Mouse (Mus musculus): ENCODE measurements around the gene Ptpn1. TPM values are rescaled to one million over a fixed set of nuclear protein-coding genes. Genes with fewer than 3 reads are reported as not detected.
A peak's percentile ranks its signal among the peaks of the same experiment; 100 is the strongest.

Ptpn1 gene
- polyA plus RNA-seq, 1 experiment from 2014 or later, result 102 TPM

DNA sequence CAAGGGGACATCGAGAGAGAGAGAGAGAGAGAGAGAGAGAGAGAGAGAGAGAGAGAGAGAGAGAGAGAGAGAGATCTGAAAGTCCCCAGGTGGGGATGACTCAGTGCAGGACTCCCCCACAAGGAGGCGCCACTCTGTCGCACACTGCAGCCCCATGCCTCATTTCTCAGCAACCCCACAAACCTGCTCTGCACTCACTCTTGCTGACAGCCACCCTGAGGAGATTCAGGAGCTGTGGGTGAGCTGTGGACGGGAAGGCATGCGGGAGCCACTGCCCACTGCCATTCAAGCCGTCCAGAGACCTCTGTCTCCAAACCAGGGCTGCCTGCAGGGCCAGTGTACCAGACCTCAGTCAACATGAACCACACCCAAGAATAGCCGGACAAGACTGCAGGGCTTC, 54.9 kb downstream of the Ptpn1 start:
- H3K9ac ChIP-seq (replicated peaks), result no peak overlapping the region
- no peaks in the 10 kb centered on the region for H3K27me3 ChIP-seq
- no peaks in the 10 kb centered on the region for H3K9me3 ChIP-seq
- H3K27ac ChIP-seq, result no peak overlapping the region
- 36% methylated on average over 7 of the region's 7 CpGs for WGBS
- ATAC-seq, result no peak
- no peaks in the 10 kb centered on the region for H3K36me3 ChIP-seq
- H3K4me1 ChIP-seq (replicated peaks), result no peaks in the 10 kb centered on the region
- H3K4me2 ChIP-seq (replicated peaks), result no peak overlapping the region
- no peak overlapping the region for H3K4me3 ChIP-seq (replicated peaks)

DNA sequence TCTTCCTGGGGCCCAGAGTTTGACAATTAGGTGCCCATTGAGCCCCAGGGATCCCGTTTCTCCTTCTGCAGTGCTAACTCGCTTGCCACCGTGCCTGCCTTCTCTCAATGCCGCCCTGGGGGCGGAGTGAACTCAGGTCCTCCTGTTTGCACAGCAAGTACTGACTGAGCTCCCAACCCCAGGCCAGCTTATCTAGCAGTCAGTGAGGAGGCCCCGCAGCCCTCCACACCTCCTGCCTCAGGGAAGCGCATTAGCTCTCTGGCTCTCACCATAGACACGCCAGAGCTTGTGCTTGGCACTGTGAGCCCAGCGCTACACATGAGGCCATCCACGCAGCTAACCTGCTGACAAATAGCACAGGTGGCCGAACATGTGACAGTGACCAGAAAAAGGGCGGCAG, 55.8 kb downstream of the Ptpn1 start:
- H3K4me1 ChIP-seq (replicated peaks), result no peaks in the 10 kb centered on the region
- H3K4me3 ChIP-seq (replicated peaks), result no peak overlapping the region
- no peak overlapping the region for H3K4me2 ChIP-seq (replicated peaks)
- no peaks in the 10 kb centered on the region for H3K36me3 ChIP-seq
- no peaks in the 10 kb centered on the region for H3K27me3 ChIP-seq
- H3K9ac ChIP-seq (replicated peaks), result no peak overlapping the region
- no peaks in the 10 kb centered on the region for H3K9me3 ChIP-seq
- H3K27ac ChIP-seq, result no peak overlapping the region
- ATAC-seq, result no peak
- 77% methylated on average over 12 of the region's 12 CpGs for WGBS

DNA sequence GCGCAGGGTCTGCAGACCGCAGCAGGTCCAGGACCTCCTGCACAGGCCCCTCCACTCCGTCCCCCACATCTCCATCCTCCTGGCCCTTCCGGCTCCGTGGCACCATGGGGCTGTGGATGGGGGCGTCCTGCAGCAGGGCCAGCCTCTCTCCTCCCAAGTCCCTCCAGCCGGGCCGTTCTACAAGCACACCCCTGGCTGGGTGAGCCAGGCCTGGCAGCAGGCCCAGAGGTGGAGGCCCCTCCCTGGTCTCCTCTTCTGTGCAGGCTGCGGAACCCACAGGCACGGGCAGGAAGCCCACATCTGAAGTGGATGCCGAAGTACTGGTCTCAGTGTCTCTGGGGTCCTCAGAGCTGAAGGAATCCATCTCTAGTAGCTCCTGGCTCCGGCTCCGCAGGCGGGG, 57.5 kb downstream of the Ptpn1 start:
- H3K27ac ChIP-seq, result no peak overlapping the region
- ATAC-seq, result 0 out of 2 replicates have a peak, but pooled peaks have one; percentile 25
- H3K4me2 ChIP-seq (replicated peaks), result no peak overlapping the region
- no peaks in the 10 kb centered on the region for H3K36me3 ChIP-seq
- H3K27me3 ChIP-seq, result no peaks in the 10 kb centered on the region
- WGBS, result 68% methylated on average over 14 of the region's 14 CpGs
- no peak overlapping the region for H3K4me3 ChIP-seq (replicated peaks)
- no peak overlapping the region for H3K9ac ChIP-seq (replicated peaks)
- H3K9me3 ChIP-seq, result no peaks in the 10 kb centered on the region
- no peaks in the 10 kb centered on the region for H3K4me1 ChIP-seq (replicated peaks)

DNA sequence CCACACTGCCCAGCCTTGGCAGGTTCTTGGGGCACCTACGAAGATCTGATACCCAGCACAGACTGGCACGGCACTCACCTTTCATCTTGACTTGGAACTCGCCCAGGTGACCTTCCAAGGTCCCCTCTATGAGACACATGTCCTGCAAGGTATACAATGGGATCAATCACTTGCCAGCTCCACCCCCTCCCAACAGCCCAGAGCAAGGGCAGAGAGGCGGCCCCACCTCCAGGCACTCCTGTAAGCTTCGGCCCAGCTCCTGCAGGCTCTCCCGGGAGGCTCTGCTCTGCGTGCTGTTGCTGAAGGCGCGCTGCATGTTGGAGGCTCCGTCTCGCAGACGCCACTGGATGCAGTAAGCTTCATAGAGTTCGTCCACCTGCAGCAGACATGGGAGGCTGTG, 61.4 kb downstream of the Ptpn1 start:
- no peak overlapping the region for H3K9ac ChIP-seq (replicated peaks)
- no peak for ATAC-seq
- no peak overlapping the region for H3K27ac ChIP-seq
- H3K4me3 ChIP-seq (replicated peaks), result no peak overlapping the region
- no peaks in the 10 kb centered on the region for H3K4me1 ChIP-seq (replicated peaks)
- no peaks in the 10 kb centered on the region for H3K27me3 ChIP-seq
- no peaks in the 10 kb centered on the region for H3K36me3 ChIP-seq
- no peaks in the 10 kb centered on the region for H3K9me3 ChIP-seq
- H3K4me2 ChIP-seq (replicated peaks), result no peak overlapping the region
- WGBS, result 64% methylated on average over 13 of the region's 13 CpGs

DNA sequence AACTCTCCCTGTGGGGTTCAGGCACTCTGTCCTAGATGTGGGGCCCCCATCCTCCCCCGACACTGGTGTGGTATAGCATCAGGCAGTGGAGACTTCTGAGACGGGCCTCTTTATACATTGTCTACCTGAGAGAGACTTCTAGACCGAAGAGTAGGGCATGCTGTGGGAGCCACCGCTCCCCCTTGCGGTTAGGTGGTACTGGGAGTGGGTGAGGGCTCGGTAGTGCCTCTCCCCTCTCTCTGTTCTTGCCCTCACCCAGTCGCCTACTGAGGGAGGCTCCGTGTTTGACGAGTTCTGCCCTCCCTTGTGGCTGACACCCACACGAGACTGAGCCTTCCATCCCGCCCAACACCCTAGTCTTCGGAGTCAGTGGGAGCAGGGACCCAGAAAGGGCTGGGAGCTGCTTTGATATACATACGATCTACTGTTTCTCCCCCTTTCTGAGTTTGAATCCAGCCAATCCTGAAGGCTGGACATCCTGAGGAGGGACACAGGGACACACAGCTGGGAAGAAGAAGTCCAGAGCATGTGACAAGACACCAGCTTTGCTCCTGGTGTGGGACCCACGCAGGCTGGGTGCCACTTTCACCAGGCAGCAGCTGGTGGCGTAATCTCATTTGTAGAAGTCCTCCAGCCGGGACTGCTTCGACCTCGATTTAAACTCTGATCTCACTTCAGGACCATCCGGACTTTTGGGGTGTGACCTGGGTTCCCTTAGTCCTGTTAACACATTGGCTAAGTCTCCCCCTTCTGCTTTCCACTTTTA, 64.2 kb downstream of the Ptpn1 start:
- no peak overlapping the region for H3K27ac ChIP-seq
- H3K9me3 ChIP-seq, result peaks cover 7% of the 10 kb centered on the region; the same call in 1 of the 2 replicates
- no peaks in the 10 kb centered on the region for H3K36me3 ChIP-seq
- ATAC-seq, result no peak
- WGBS, result 66% methylated on average over 19 of the region's 19 CpGs
- H3K4me1 ChIP-seq (replicated peaks), result no peaks in the 10 kb centered on the region
- H3K4me2 ChIP-seq (replicated peaks), result no peak overlapping the region
- no peak overlapping the region for H3K4me3 ChIP-seq (replicated peaks)
- H3K27me3 ChIP-seq, result no peaks in the 10 kb centered on the region
- H3K9ac ChIP-seq (replicated peaks), result no peak overlapping the region

DNA sequence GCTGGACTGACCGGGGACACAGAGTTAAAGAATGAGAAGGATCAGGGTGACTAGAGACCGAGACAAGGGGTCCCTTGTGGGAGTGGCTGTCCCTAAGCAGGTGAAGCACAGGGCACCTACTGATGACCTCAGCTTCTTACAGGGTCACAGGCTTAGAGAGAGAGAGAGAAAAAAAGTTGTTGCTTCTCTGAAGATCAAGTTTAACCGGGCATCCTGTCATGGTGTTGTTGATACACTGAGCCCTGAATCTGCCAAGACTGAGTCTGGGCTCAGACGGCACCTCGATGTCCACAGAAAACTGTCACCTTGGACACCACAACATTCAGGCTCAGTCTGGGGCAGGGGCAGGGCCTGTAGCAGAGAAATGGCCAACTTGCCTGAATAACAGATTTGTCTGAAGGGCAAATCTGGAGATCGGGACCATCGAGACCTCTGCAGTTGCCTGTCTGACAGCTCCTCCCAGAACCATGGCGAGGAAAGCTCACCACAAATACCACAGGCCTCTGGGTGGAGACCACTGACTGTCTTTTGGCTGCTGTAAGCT, 64.9 kb downstream of the Ptpn1 start:
- Histone ChIP-seq H3K36me3 (no peaks in the 10 kb centered on the region), H3K4me1 (replicated peaks) (no peaks in the 10 kb centered on the region), H3K9ac (replicated peaks) (no peak overlapping the region), H3K4me3 (replicated peaks) (no peak overlapping the region), H3K27me3 (no peaks in the 10 kb centered on the region), H3K4me2 (replicated peaks) (no peak overlapping the region), H3K27ac (no peak overlapping the region), H3K9me3 (peaks cover 7% of the 10 kb centered on the region; the same call in 1 of the 2 replicates)
- 63% methylated on average over 8 of the region's 8 CpGs for WGBS
- ATAC-seq, result no peak

DNA sequence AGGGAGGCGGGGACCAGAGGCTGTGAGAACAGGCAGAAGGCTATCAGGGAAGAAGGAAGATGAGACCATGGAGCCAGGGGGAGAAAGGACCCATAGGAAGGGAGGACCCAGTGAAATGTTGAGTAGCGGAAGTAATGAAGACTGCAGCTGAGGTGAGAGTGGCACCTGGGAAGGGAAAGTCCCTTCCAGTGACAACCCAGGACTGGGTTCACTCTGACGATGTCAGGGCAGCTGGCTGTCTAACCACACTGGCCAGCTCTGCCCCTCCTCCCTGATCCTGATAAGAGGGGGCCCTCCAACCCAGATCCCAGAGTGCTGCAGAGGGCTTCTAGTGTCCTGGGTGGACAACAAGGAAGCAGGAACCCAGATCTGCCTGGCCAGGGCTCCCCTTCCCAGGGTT, 65.7 kb downstream of the Ptpn1 start:
- Histone ChIP-seq H3K4me3 (replicated peaks) (no peak overlapping the region), H3K9me3 (peaks cover 7% of the 10 kb centered on the region; the same call in 1 of the 2 replicates), H3K36me3 (no peaks in the 10 kb centered on the region), H3K27me3 (no peaks in the 10 kb centered on the region), H3K4me2 (replicated peaks) (no peak overlapping the region), H3K4me1 (replicated peaks) (0 out of 2 replicates have a peak, but pooled peaks cover 2% of the 10 kb centered on the region), H3K27ac (no peak overlapping the region), H3K9ac (replicated peaks) (no peak overlapping the region)
- ATAC-seq, result no peak
- WGBS, result 81% methylated on average over 3 of the region's 3 CpGs

DNA sequence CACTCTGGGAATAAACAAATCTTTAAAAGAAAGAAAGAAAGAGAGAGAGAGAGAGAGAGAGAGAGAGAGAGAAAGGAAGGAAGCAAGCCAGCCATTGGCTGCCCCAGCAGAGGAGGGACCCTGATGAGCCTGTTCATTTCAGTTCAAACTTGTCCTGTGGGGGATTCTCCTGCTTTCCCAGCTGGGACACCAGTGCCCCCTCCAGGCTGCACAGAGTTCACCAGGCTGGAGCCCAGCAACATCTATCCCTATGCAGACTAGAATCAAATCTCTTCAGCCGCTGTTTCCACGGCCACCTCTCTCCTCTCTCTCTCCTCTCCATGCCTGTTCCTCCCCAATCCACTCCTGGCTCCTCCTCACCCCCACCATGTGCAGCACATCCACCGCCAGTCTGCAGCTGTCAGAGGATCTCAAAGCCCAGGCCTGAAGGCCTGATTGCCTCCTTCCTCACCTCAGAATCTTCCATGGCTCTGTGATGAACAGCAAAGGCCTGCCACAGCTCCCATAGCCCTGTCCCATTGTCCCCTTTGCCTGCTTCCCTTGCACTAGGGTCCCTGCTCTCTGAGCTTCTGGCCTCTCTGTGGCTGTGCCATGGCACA, 67.4 kb downstream of the Ptpn1 start:
- Histone ChIP-seq H3K27me3 (no peaks in the 10 kb centered on the region), H3K27ac (no peak overlapping the region), H3K4me1 (replicated peaks) (0 out of 2 replicates have a peak, but pooled peaks cover 9% of the 10 kb centered on the region), H3K9ac (replicated peaks) (no peak overlapping the region), H3K36me3 (no peaks in the 10 kb centered on the region), H3K9me3 (peaks cover 7% of the 10 kb centered on the region; the same call in 1 of the 2 replicates), H3K4me2 (replicated peaks) (no peak overlapping the region), H3K4me3 (replicated peaks) (no peak overlapping the region)
- ATAC-seq, result no peak
- 63% methylated on average over 3 of the region's 3 CpGs for WGBS

DNA sequence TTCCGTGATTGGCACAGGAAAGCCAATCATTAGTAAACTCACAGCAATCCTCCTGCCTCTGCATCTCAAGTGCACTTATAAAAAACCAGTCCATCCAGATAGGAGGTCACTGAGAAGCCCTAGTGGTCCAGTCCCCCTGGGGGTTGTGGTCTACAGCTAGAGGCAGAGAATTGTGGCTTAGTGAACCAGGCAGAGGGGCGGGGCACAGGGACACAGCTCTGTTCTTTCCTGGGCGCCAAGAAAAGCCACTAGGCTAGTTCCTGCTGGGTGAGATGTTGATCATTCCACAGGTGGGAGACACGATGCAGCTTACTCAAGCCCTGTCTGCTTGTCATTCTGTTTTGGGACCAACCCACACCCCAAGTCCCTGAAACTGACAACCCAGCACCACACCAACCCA, 70.3 kb downstream of the Ptpn1 start:
- Histone ChIP-seq H3K27ac (no peak overlapping the region), H3K4me3 (replicated peaks) (no peak overlapping the region), H3K36me3 (no peaks in the 10 kb centered on the region), H3K27me3 (no peaks in the 10 kb centered on the region), H3K4me1 (replicated peaks) (0 out of 2 replicates have a peak, but pooled peaks cover 9% of the 10 kb centered on the region), H3K9me3 (peaks cover 7% of the 10 kb centered on the region; the same call in 1 of the 2 replicates), H3K4me2 (replicated peaks) (no peak overlapping the region), H3K9ac (replicated peaks) (no peak overlapping the region)
- 54% methylated on average over 4 of the region's 4 CpGs for WGBS
- ATAC-seq, result no peak

DNA sequence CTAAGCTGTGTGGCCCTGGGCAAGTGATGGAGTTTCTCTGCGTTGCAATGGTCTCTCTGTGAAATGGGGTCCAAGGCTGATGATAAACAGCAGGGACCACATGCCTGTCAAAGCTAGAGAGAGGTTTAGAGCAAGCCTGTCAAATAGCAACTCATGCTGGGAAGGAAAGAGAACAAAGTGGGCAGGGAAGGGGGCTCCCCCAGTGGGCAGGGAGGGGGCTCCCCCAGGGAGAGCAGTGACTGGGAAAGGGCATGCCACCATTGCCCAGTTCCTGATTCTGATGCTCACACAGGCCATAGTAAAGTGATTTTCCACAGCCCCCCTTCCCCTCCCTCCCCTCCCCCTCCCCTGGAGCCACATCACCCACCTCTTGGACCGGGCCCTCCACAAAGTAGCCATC, 71.0 kb downstream of the Ptpn1 start:
- WGBS, result 76% methylated on average over 2 of the region's 2 CpGs
- Histone ChIP-seq H3K4me2 (replicated peaks) (no peak overlapping the region), H3K9ac (replicated peaks) (no peak overlapping the region), H3K4me1 (replicated peaks) (0 out of 2 replicates have a peak, but pooled peaks cover 9% of the 10 kb centered on the region), H3K27me3 (no peaks in the 10 kb centered on the region), H3K36me3 (no peaks in the 10 kb centered on the region), H3K9me3 (peaks cover 7% of the 10 kb centered on the region; the same call in 1 of the 2 replicates), H3K4me3 (replicated peaks) (no peak overlapping the region), H3K27ac (no peak overlapping the region)
- ATAC-seq, result no peak

DNA sequence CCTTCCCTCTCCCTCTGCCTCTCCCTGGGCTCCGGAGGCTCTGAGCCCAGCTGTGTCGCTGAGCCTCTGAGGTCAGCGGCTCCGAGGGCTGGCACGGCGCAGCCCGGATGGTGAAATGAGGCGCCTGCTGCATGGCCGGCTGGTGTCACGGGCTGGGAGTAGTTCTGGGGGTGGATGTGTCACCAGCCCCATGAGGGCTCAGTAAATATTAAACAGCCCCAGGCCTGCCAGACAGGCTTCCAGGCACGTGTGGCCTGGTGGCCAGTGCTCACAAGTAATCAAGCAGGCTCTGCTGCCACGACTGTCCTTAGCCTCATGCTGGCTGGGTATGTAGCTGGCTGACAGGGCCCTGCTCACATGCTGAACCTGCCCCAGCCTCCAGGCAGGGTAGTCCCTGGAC, 71.6 kb downstream of the Ptpn1 start:
- H3K27me3 ChIP-seq, result no peaks in the 10 kb centered on the region
- H3K4me1 ChIP-seq (replicated peaks), result 0 out of 2 replicates have a peak, but pooled peaks cover 9% of the 10 kb centered on the region
- ATAC-seq, result peak; percentile 22; the same call in 1 of the 2 replicates
- no peak overlapping the region for H3K27ac ChIP-seq
- peaks cover 7% of the 10 kb centered on the region; the same call in 1 of the 2 replicates for H3K9me3 ChIP-seq
- 67% methylated on average over 12 of the region's 12 CpGs for WGBS
- H3K4me2 ChIP-seq (replicated peaks), result no peak overlapping the region
- H3K4me3 ChIP-seq (replicated peaks), result no peak overlapping the region
- H3K9ac ChIP-seq (replicated peaks), result peak overlapping the region; percentile 39
- H3K36me3 ChIP-seq, result no peaks in the 10 kb centered on the region

DNA sequence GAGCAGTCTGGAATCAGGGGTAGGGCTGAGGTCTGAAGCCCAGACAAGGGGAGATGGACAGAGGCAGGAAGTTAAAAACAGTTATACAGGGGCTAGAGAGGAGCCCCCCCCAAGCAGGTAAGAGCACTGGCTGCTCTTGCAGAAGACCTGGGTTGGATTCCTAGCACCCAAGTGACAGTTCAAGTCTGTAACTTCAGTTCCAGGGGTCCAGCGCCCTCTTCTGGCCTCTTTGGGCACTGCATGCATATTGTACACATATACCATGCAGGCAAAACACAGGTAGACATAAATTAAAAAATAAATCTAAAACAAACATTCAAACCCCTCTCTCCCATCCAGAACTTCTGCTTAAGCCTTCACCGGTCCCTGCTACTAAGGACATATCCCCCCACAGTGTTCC, 72.5 kb downstream of the Ptpn1 start:
- Histone ChIP-seq H3K4me1 (replicated peaks) (0 out of 2 replicates have a peak, but pooled peaks cover 9% of the 10 kb centered on the region), H3K27me3 (no peaks in the 10 kb centered on the region), H3K4me3 (replicated peaks) (no peak overlapping the region), H3K4me2 (replicated peaks) (no peak overlapping the region), H3K36me3 (no peaks in the 10 kb centered on the region), H3K9me3 (peaks cover 7% of the 10 kb centered on the region; the same call in 1 of the 2 replicates), H3K9ac (replicated peaks) (no peak overlapping the region), H3K27ac (no peak overlapping the region)
- no peak for ATAC-seq
- 74% methylated on average over 2 of the region's 2 CpGs for WGBS
